Mouse (Mus musculus) heart, postnatal 0 days (tissue): ENCODE results near the gene Rnf149. TPM values are rescaled to one million over a fixed set of nuclear protein-coding genes. Genes with fewer than 3 reads are reported as not detected.
A peak's percentile ranks its signal among the peaks of the same experiment; 100 is the strongest.

Experiments used
- ATAC-seq: fragments of 200-750 bp; cut with Nextera tagmentation; 2 replicates; pipeline ENCODE4 v1.8.0; 2017; ENCODE audit warnings: low read depth, moderate number of reproducible peaks, moderate library complexity; ENCODE audit not compliant: insufficient read depth
- DNase-seq: peaks from one replicate; pipeline ENCODE4 v3.0.0-alpha.2; 2016; ENCODE audit warnings: low spot score
- H3K27ac ChIP-seq: fragments of 300-500 bp; sonication (generic); 2 replicates; pipeline ENCODE4 v1.5.1; 2014; ENCODE audit warnings: low read depth, mild to moderate bottlenecking
- H3K27me3 ChIP-seq: fragments of 300-500 bp; sonication (generic); 2 replicates; pipeline ENCODE4 v1.6.1; 2014; ENCODE audit warnings: low read length, mixed read lengths; ENCODE audit not compliant: control insufficient read depth, insufficient read depth
- H3K36me3 ChIP-seq: fragments of 300-500 bp; sonication (generic); replicated peaks from 2 replicates; pipeline ENCODE4 v1.6.1; 2014; ENCODE audit warnings: low read length, mixed read lengths; ENCODE audit not compliant: control insufficient read depth, insufficient read depth
- H3K4me1 ChIP-seq: fragments of 300-500 bp; sonication (generic); 2 replicates; pipeline ENCODE4 v1.6.1; 2014; ENCODE audit warnings: antibody characterized with exemption; ENCODE audit not compliant: control insufficient read depth, insufficient read depth
- H3K4me2 ChIP-seq: fragments of 300-500 bp; sonication (generic); 2 replicates; pipeline ENCODE4 v1.6.1; 2014; ENCODE audit warnings: low read depth, mild to moderate bottlenecking, low read length, moderate library complexity
- H3K4me3 ChIP-seq: fragments of 300-500 bp; sonication (generic); 2 replicates; pipeline ENCODE4 v1.5.1; 2014; ENCODE audit warnings: low read depth, low read length
- H3K9ac ChIP-seq: fragments of 300-500 bp; sonication (generic); replicated peaks from 2 replicates; pipeline ENCODE4 v1.6.1; 2014; ENCODE audit warnings: low read depth, low read length, mixed read lengths
- H3K9me3 ChIP-seq: fragments of 300-500 bp; sonication (generic); replicated peaks from 2 replicates; pipeline ENCODE4 v1.6.1; 2016; ENCODE audit warnings: low read length; ENCODE audit not compliant: control insufficient read depth
- CTCF ChIP-seq: IDR thresholded peaks from 2 replicates; pipeline ENCODE4 v1.5.1; 2016; ENCODE audit warnings: antibody characterized with exemption, control low read depth, low read depth
- EP300 ChIP-seq: IDR thresholded peaks from 2 replicates; pipeline ENCODE4 v1.6.1; 2016; ENCODE audit warnings: antibody characterized with exemption, low read depth
- WGBS: fragments of 180-500 bp; shearing (Covaris S2); extraction: QIAGEN DNeasy Blood & Tissue Kit; methylation state at CpG from one replicate; pipeline ENCODE4 v1.1.7; 2014; 5-methylcytosine and 5-hydroxymethylcytosine counted together
- polyA plus RNA-seq: library from polyadenylated mRNA; unstranded; fragments of >200 nt; fragmentation: Nextera tagmentation; extraction: Ambion mirVana; gene quantifications from 2 replicates; pipeline ENCODE4 v1.2.1, GENCODE M21; 2015
- total RNA-seq: library from RNA; depleted of rRNA; stranded (reverse); fragments of >200 nt; gene quantifications from 2 replicates; pipeline ENCODE4 v1.2.3, GENCODE M21; 2014; ENCODE audit warnings: low replicate concordance

Gene Rnf149
- total and polyA plus RNA-seq, 2 experiments from 2014 or later, result 10.7 to 31.3 TPM

GRCm38 (mm10) chr1:39581215-39581614, 4.0 kb upstream of the Rnf149 start:
- ATAC-seq (no peak), DNase-seq (no peak)
- Histone ChIP-seq H3K27ac (no peak overlapping the region), H3K9ac (no peak overlapping the region), H3K36me3 (no peaks in the 10 kb centered on the region), H3K4me1 (0 out of 2 replicates have a peak, but pooled peaks cover 2% of the 10 kb centered on the region), H3K4me3 (no peak overlapping the region), H3K4me2 (no peak overlapping the region), H3K27me3 (no peaks in the 10 kb centered on the region), H3K9me3 (no peaks in the 10 kb centered on the region)
- no peak for TF ChIP-seq CTCF
- TF ChIP-seq EP300, result no peak
- WGBS, result 42% methylated on average over 2 of the region's 3 CpGs

- Histone ChIP-seq H3K4me1 (peaks cover 14% of the 10 kb centered on the region), H3K9me3 (no peaks in the 10 kb centered on the region), H3K4me3 (no peak overlapping the region), H3K36me3 (no peaks in the 10 kb centered on the region), H3K4me2 (no peak overlapping the region), H3K27ac (no peak overlapping the region), H3K9ac (no peak overlapping the region), H3K27me3 (no peaks in the 10 kb centered on the region)
- no peak for ATAC-seq
- DNase-seq, result no peak
- TF ChIP-seq EP300, result no peak
- no peak for TF ChIP-seq CTCF
- 71% methylated on average over 6 of the region's 6 CpGs for WGBS
These were observed 1.9 kb upstream of the Rnf149 start for GRCm38 (mm10) chr1:39579139-39579538.

- Histone ChIP-seq H3K4me1 (peaks cover 17% of the 10 kb centered on the region), H3K9ac (no peak overlapping the region), H3K36me3 (no peaks in the 10 kb centered on the region), H3K27ac (no peak overlapping the region), H3K4me3 (no peak overlapping the region), H3K4me2 (no peak overlapping the region), H3K9me3 (no peaks in the 10 kb centered on the region), H3K27me3 (no peaks in the 10 kb centered on the region)
- WGBS, result 80% methylated on average over 5 of the region's 5 CpGs
- no peak for DNase-seq
- no peak for TF ChIP-seq EP300
- TF ChIP-seq CTCF, result no peak
- no peak for ATAC-seq
These were observed 1.2 kb upstream of the Rnf149 start for GRCm38 (mm10) chr1:39578446-39578845.

GRCm38 (mm10) chr1:39576431-39577243, 568 bp downstream of the Rnf149 start:
- under 1% methylated on average over 82 of the region's 88 CpGs for WGBS
- peak overlapping the region; percentile 81 for H3K9ac ChIP-seq
- ATAC-seq (peak; percentile 61), DNase-seq (peak; percentile 47)
- H3K4me2 ChIP-seq, result peak overlapping the region; percentile 71
- H3K36me3 ChIP-seq, result no peaks in the 10 kb centered on the region
- peak overlapping the region; percentile 88 for H3K4me3 ChIP-seq
- no peaks in the 10 kb centered on the region for H3K27me3 ChIP-seq
- H3K4me1 ChIP-seq, result peaks cover 17% of the 10 kb centered on the region
- TF ChIP-seq CTCF (no peak), EP300 (no peak)
- no peaks in the 10 kb centered on the region for H3K9me3 ChIP-seq
- peak overlapping the region; percentile 97 for H3K27ac ChIP-seq

GRCm38 (mm10) chr1:39575778-39576375, 1.3 kb downstream of the Rnf149 start:
- peak overlapping the region; percentile 88 for H3K4me3 ChIP-seq
- peak overlapping the region; percentile 97 for H3K27ac ChIP-seq
- 11% methylated on average over 8 of the region's 8 CpGs for WGBS
- no peaks in the 10 kb centered on the region for H3K27me3 ChIP-seq
- no peaks in the 10 kb centered on the region for H3K9me3 ChIP-seq
- peak overlapping the region; percentile 71 for H3K4me2 ChIP-seq
- H3K4me1 ChIP-seq, result peaks cover 17% of the 10 kb centered on the region
- H3K36me3 ChIP-seq, result no peaks in the 10 kb centered on the region
- DNase-seq (no peak), ATAC-seq (no peak)
- peak overlapping the region; percentile 81 for H3K9ac ChIP-seq
- no peak for TF ChIP-seq CTCF
- no peak for TF ChIP-seq EP300
